Mouse (Mus musculus) liver, embryonic 14.5 days (tissue): ENCODE data around the gene Ddc.

Experiments used
- CTCF ChIP-seq: IDR thresholded peaks from 2 replicates; pipeline ENCODE4 v1.5.1; 2016; ENCODE audit warnings: antibody characterized with exemption, low read depth, control low read depth
- EP300 ChIP-seq: IDR thresholded peaks from 2 replicates; pipeline ENCODE4 v1.6.1; 2016; ENCODE audit warnings: antibody characterized with exemption, low read depth

DNA sequence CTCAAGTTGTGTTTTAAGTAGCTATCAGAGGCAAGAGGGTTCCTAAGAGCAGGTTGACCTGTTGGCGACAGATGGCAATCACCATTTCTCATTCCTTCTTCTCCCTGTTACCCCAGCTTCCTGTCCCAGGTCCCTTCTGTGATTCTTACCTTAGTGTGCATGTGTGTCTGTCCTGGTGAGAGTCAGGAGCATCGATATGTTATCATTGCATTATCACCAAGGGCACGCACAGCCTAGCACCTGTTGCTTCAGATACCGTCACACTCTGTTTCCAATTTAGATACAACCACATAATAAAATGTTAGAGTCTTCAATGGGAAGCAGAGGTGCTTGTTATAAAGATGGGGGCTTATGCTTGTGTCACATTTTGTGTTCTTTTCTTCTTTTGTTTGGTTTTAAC is 125.7 kb downstream of the Ddc start:
- TF ChIP-seq CTCF, result no peak
- TF ChIP-seq EP300, result no peak
